ENCODE assay signal across 21 mouse cellular contexts in genomic region chr4:141282087-141282486, GRCm38 (mm10). TPM values are rescaled to one million over a fixed set of nuclear protein-coding genes. Genes with fewer than 3 reads are reported as not detected.
DNase-seq lines count a peak whose midpoint lies in the region; ATAC-seq and TF ChIP-seq lines count a peak whose summit lies in the region.
"Had no signal": no experiment of that assay in that cellular context is flagged by ENCODE, and none has a peak within 500 bp of the region (broad histone marks: within the 10 kb centered on the region; RNA-seq: fewer than 3 reads in every experiment).

No protein-coding gene starts in this region.

- H3K4me3 ChIP-seq in intestine, embryonic 15.5 days (replicated peaks) = no peak overlapping the region
- H3K4me3 ChIP-seq in intestine, postnatal 0 days (ENCODE audit: low read depth, low read length) = no peak overlapping the region
- H3K4me3 ChIP-seq in midbrain, embryonic 10.5 days = no peak overlapping the region
- H3K4me3 ChIP-seq in midbrain, embryonic 13.5 days (replicated peaks) = no peak overlapping the region
- no peak overlapping the region for H3K4me3 ChIP-seq in liver, embryonic 12.5 days
- H3K4me3 ChIP-seq: erythroblast, embryonic 14.5 days had no signal

- no peaks in the 10 kb centered on the region for H3K9me3 ChIP-seq in intestine, embryonic 15.5 days
- no peaks in the 10 kb centered on the region for H3K9me3 ChIP-seq in intestine, postnatal 0 days (ENCODE audit: control insufficient read depth)
- H3K9me3 ChIP-seq in midbrain, embryonic 10.5 days (replicated peaks) = no peaks in the 10 kb centered on the region
- H3K9me3 ChIP-seq in midbrain, embryonic 13.5 days = no peaks in the 10 kb centered on the region
- H3K9me3 ChIP-seq in liver, embryonic 12.5 days (replicated peaks) = no peaks in the 10 kb centered on the region

- H3K4me1 ChIP-seq in intestine, embryonic 15.5 days (replicated peaks) = peaks cover 58% of the 10 kb centered on the region
- peaks cover 31% of the 10 kb centered on the region for H3K4me1 ChIP-seq in intestine, postnatal 0 days (replicated peaks; ENCODE audit: control insufficient read depth, insufficient read depth, low read length)
- peaks cover 73% of the 10 kb centered on the region for H3K4me1 ChIP-seq in midbrain, embryonic 10.5 days
- H3K4me1 ChIP-seq in midbrain, embryonic 13.5 days (replicated peaks) = peaks cover 39% of the 10 kb centered on the region
- peaks cover 46% of the 10 kb centered on the region for H3K4me1 ChIP-seq in liver, embryonic 12.5 days

- H3K27me3 ChIP-seq in intestine, embryonic 15.5 days (replicated peaks) = no peaks in the 10 kb centered on the region; the same call in 1 of the 2 replicates
- H3K27me3 ChIP-seq in intestine, postnatal 0 days (replicated peaks; ENCODE audit: control insufficient read depth, insufficient read depth, low read length) = no peaks in the 10 kb centered on the region
- H3K27me3 ChIP-seq in midbrain, embryonic 10.5 days (ENCODE audit: low read depth, poor library complexity, severe bottlenecking) = peaks cover 54% of the 10 kb centered on the region
- H3K27me3 ChIP-seq in midbrain, embryonic 13.5 days = peaks cover 14% of the 10 kb centered on the region
- H3K27me3 ChIP-seq in liver, embryonic 12.5 days (replicated peaks) = peaks cover 44% of the 10 kb centered on the region

- no peak for DNase-seq in midbrain, embryonic 10.5 days (ENCODE audit: low spot score)
- DNase-seq in ovary, adult 18-20 months (ENCODE audit: low spot score) = no peak
- DNase-seq in frontal cortex, adult 2 months (ENCODE audit: extremely low spot score in 1 of 2, low spot score in 1 of 2) = no peak
- no peak for DNase-seq in adrenal gland, adult 18-20 months (ENCODE audit: low spot score in 2 of 2)
- DNase-seq: adrenal gland, adult 8-10 months; cerebellum, adult 11 months; heart, postnatal 10 days; layer of hippocampus, adult 9-11 months; right cerebral cortex, adult 18-20 months; spleen, adult 18-20 months; thymus, postnatal 14 days had no signal

- H3K4me2 ChIP-seq in intestine, embryonic 15.5 days (replicated peaks) = no peak overlapping the region
- H3K4me2 ChIP-seq in intestine, postnatal 0 days (replicated peaks; ENCODE audit: low read depth) = no peak overlapping the region
- H3K4me2 ChIP-seq in midbrain, embryonic 13.5 days (replicated peaks) = no peak overlapping the region
- H3K4me2 ChIP-seq in liver, embryonic 12.5 days = no peak overlapping the region
- H3K4me2 ChIP-seq: hindbrain, embryonic 14.5 days had no signal

- no peak overlapping the region for H3K9ac ChIP-seq in intestine, embryonic 15.5 days
- H3K9ac ChIP-seq in intestine, postnatal 0 days (ENCODE audit: low read depth, low read length) = no peak overlapping the region
- H3K9ac ChIP-seq in midbrain, embryonic 13.5 days (replicated peaks) = no peak overlapping the region
- no peak overlapping the region for H3K9ac ChIP-seq in liver, embryonic 12.5 days
- H3K9ac ChIP-seq: hindbrain, embryonic 14.5 days had no signal

- H3K36me3 ChIP-seq in intestine, embryonic 15.5 days = no peaks in the 10 kb centered on the region
- H3K36me3 ChIP-seq in intestine, postnatal 0 days (ENCODE audit: control insufficient read depth, insufficient read depth) = no peaks in the 10 kb centered on the region
- H3K36me3 ChIP-seq in midbrain, embryonic 10.5 days = no peaks in the 10 kb centered on the region
- H3K36me3 ChIP-seq in midbrain, embryonic 13.5 days = no peaks in the 10 kb centered on the region
- H3K36me3 ChIP-seq in liver, embryonic 12.5 days = no peaks in the 10 kb centered on the region

- no peak for ATAC-seq in intestine, embryonic 15.5 days
- ATAC-seq in intestine, postnatal 0 days = no peak
- ATAC-seq in midbrain, embryonic 13.5 days = no peak
- ATAC-seq in liver, embryonic 12.5 days = no peak
- ATAC-seq: forebrain, embryonic 14.5 days; midbrain, embryonic 16.5 days had no signal

- peak overlapping the region; percentile 28; the same call in 1 of the 2 replicates for H3K27ac ChIP-seq in intestine, embryonic 15.5 days
- H3K27ac ChIP-seq in intestine, postnatal 0 days (ENCODE audit: low read depth, low read length) = no peak overlapping the region
- H3K27ac ChIP-seq in midbrain, embryonic 10.5 days (replicated peaks) = 0 out of 2 replicates have a peak overlapping the region, but pooled peaks have one; percentile 42
- H3K27ac ChIP-seq in midbrain, embryonic 13.5 days = no peak overlapping the region
- H3K27ac ChIP-seq in liver, embryonic 12.5 days = 0 out of 2 replicates have a peak overlapping the region, but pooled peaks have one; percentile 62
- H3K27ac ChIP-seq: hindbrain, embryonic 14.5 days had no signal

- 58% methylated on average over 3 of the region's 3 CpGs for WGBS in intestine, embryonic 15.5 days
- WGBS in intestine, postnatal 0 days = 50% methylated on average over 3 of the region's 3 CpGs
- WGBS in midbrain, embryonic 10.5 days = 65% methylated on average over 3 of the region's 3 CpGs
- WGBS in midbrain, embryonic 13.5 days = 71% methylated on average over 3 of the region's 3 CpGs
- 23% methylated on average over 3 of the region's 3 CpGs for WGBS in liver, embryonic 12.5 days (ENCODE audit: insufficient replicate concordance)

- no peak for TF ChIP-seq CTCF in intestine, postnatal 0 days (IDR thresholded peaks at IDR 0.05; ENCODE audit: low read depth)

RNA-seq across cellular contexts. Expression of gene Epha2, which starts 19.0 kb away (rescaled TPM):
- 6.7 and 7.2 TPM in 2 replicates for polyA plus RNA-seq in intestine, embryonic 15.5 days (2015; fragmentation: Nextera tagmentation; extraction: Ambion mirVana)
- 5.6 and 6.6 TPM in 2 replicates for polyA plus RNA-seq in intestine, postnatal 0 days (2015; fragmentation: Nextera tagmentation; extraction: Ambion mirVana)
- 3.6 and 3.7 TPM in 2 replicates for polyA plus RNA-seq in midbrain, embryonic 10.5 days (2016; fragmentation: Nextera tagmentation; extraction: Ambion mirVana)
- 3.5 and 4.7 TPM in 2 replicates for polyA plus RNA-seq in midbrain, embryonic 13.5 days (2015; fragmentation: Nextera tagmentation; extraction: Ambion mirVana)
- polyA plus RNA-seq in liver, embryonic 12.5 days (2016; fragmentation: Nextera tagmentation; extraction: Ambion mirVana) = 2.1 TPM in 2 replicates
- 2.3 and 2.6 TPM in 2 replicates for polyA plus RNA-seq in frontal cortex, adult 2 months (2012; rRNA removed)
- total RNA-seq in adrenal gland, adult 18-20 months (2021) = 10 to 100 TPM; 12.0 to 18.1 TPM
- polyA plus RNA-seq: erythroblast, embryonic 14.5 days had no signal

RNA-seq across cellular contexts. Expression of gene Arhgef19, which starts 42.8 kb away (rescaled TPM):
- polyA plus RNA-seq in intestine, embryonic 15.5 days (2015; fragmentation: Nextera tagmentation; extraction: Ambion mirVana) = 16.3 and 17.8 TPM in 2 replicates
- polyA plus RNA-seq in intestine, postnatal 0 days (2015; fragmentation: Nextera tagmentation; extraction: Ambion mirVana) = 4.5 and 6.3 TPM in 2 replicates
- polyA plus RNA-seq in midbrain, embryonic 10.5 days (2016; fragmentation: Nextera tagmentation; extraction: Ambion mirVana) = 0.64 and 1.4 TPM in 2 replicates
- polyA plus RNA-seq in midbrain, embryonic 13.5 days (2015; fragmentation: Nextera tagmentation; extraction: Ambion mirVana) = 0.93 and 0.98 TPM in 2 replicates
- 1.9 and 2.4 TPM in 2 replicates for polyA plus RNA-seq in liver, embryonic 12.5 days (2016; fragmentation: Nextera tagmentation; extraction: Ambion mirVana)
- polyA plus RNA-seq in frontal cortex, adult 2 months (2012; rRNA removed) = 10.4 and 11.8 TPM in 2 replicates
- total RNA-seq in adrenal gland, adult 18-20 months (2021) = 10 to 100 TPM; 47.6 to 51.9 TPM
- total RNA-seq: granulocyte monocyte progenitor cell, adult 5-6 weeks; MEL had no signal

Comparison
In these comparisons a context has a peak if more than half of its experiments do, and no peak if none do; other contexts are left out.
1. H3K27ac ChIP-seq: peak in intestine, embryonic 15.5 days (single experiment), midbrain, embryonic 10.5 days (single experiment) and liver, embryonic 12.5 days (single experiment); none in intestine, postnatal 0 days (single experiment) and midbrain, embryonic 13.5 days (single experiment).